Mouse (Mus musculus): Measurements from ENCODE around the gene Klhl22. TPM values are rescaled to one million over a fixed set of nuclear protein-coding genes. Genes with fewer than 3 reads are reported as not detected.
"Not testable (repeated sequence)": the region's sequence is repeated elsewhere in the genome, so short reads cannot be mapped to it uniquely, and the experiment has no call there.

The Klhl22 gene
- total and polyA plus RNA-seq, 2 experiments from 2014 or later: 80.5 to 176 TPM

GRCm38 (mm10) chr16:17724448-17724847 is 35.0 kb upstream of the Klhl22 start:
- no peak for ATAC-seq
- WGBS: 91% methylated on average over 3 of the region's 3 CpGs
- DNase-seq (ENCODE audit: low spot score): no peak

GRCm38 (mm10) chr16:17727179-17727861 is 32.1 kb upstream of the Klhl22 start:
- 12% methylated on average over 5 of the region's 5 CpGs for WGBS
- ATAC-seq: no peak
- Histone ChIP-seq H3K4me1 (ENCODE audit: insufficient read depth, low read length) (0 out of 2 replicates have a peak, but pooled peaks cover 4% of the 10 kb centered on the region), H3K9ac (replicated peaks; ENCODE audit: low read length) (no peak overlapping the region), H3K4me2 (ENCODE audit: low read depth, low read length) (peak overlapping the region; percentile 27; the same call in 1 of the 2 replicates), H3K27ac (no peak overlapping the region), H3K36me3 (ENCODE audit: insufficient read depth, low read length) (no peaks in the 10 kb centered on the region), H3K4me3 (ENCODE audit: low read length) (no peak overlapping the region), H3K9me3 (ENCODE audit: low read length) (no peaks in the 10 kb centered on the region), H3K27me3 (ENCODE audit: insufficient read depth, low read length) (no peaks in the 10 kb centered on the region)
- TF ChIP-seq CTCF (IDR thresholded peaks at IDR 0.05; ENCODE audit: low read depth): peak; percentile 64
- DNase-seq (ENCODE audit: low spot score): peak; percentile 63

More at GRCm38 (mm10) chr16:17724448-17724847, 35.0 kb upstream of the Klhl22 start:
- H3K9me3 ChIP-seq (ENCODE audit: low read length): no peaks in the 10 kb centered on the region
- H3K4me2 ChIP-seq (ENCODE audit: low read depth, low read length): no peak overlapping the region
- H3K9ac ChIP-seq (replicated peaks; ENCODE audit: low read length): no peak overlapping the region
- no peaks in the 10 kb centered on the region for H3K36me3 ChIP-seq (ENCODE audit: insufficient read depth, low read length)
- H3K4me1 ChIP-seq (ENCODE audit: insufficient read depth, low read length): peaks cover 14% of the 10 kb centered on the region
- no peaks in the 10 kb centered on the region for H3K27me3 ChIP-seq (ENCODE audit: insufficient read depth, low read length)
- no peak overlapping the region for H3K4me3 ChIP-seq (ENCODE audit: low read length)
- TF ChIP-seq CTCF (IDR thresholded peaks at IDR 0.05; ENCODE audit: low read depth): no peak
- H3K27ac ChIP-seq: no peak overlapping the region

- Histone ChIP-seq H3K27me3 (ENCODE audit: insufficient read depth, low read length) (no peaks in the 10 kb centered on the region), H3K4me2 (ENCODE audit: low read depth, low read length) (no peak overlapping the region), H3K27ac (no peak overlapping the region), H3K4me3 (ENCODE audit: low read length) (no peak overlapping the region), H3K4me1 (ENCODE audit: insufficient read depth, low read length) (0 out of 2 replicates have a peak, but pooled peaks cover 4% of the 10 kb centered on the region), H3K36me3 (ENCODE audit: insufficient read depth, low read length) (no peaks in the 10 kb centered on the region), H3K9ac (replicated peaks; ENCODE audit: low read length) (no peak overlapping the region), H3K9me3 (ENCODE audit: low read length) (no peaks in the 10 kb centered on the region)
- ATAC-seq (no peak), DNase-seq (ENCODE audit: low spot score) (no peak)
- TF ChIP-seq CTCF (IDR thresholded peaks at IDR 0.05; ENCODE audit: low read depth): peak; percentile 18; the same call in 1 of the 2 replicates
Observed at GRCm38 (mm10) chr16:17729974-17730373, 29.4 kb upstream of the Klhl22 start.

- Histone ChIP-seq H3K27me3 (ENCODE audit: insufficient read depth, low read length) (no peaks in the 10 kb centered on the region), H3K27ac (no peak overlapping the region), H3K4me1 (ENCODE audit: insufficient read depth, low read length) (0 out of 2 replicates have a peak, but pooled peaks cover 1% of the 10 kb centered on the region), H3K9me3 (ENCODE audit: low read length) (no peaks in the 10 kb centered on the region), H3K4me3 (ENCODE audit: low read length) (no peak overlapping the region), H3K36me3 (ENCODE audit: insufficient read depth, low read length) (no peaks in the 10 kb centered on the region), H3K4me2 (ENCODE audit: low read depth, low read length) (no peak overlapping the region), H3K9ac (replicated peaks; ENCODE audit: low read length) (no peak overlapping the region)
- no peak for TF ChIP-seq CTCF (IDR thresholded peaks at IDR 0.05; ENCODE audit: low read depth)
- whole genome bisulfite sequencing: 43% methylated on average over 3 of the region's 3 CpGs
- DNase-seq (ENCODE audit: low spot score) (no peak), ATAC-seq (no peak)
Observed at GRCm38 (mm10) chr16:17732021-17732420, 27.4 kb upstream of the Klhl22 start.

- DNase-seq (ENCODE audit: low spot score) (no peak), ATAC-seq (no peak)
- no peak overlapping the region for H3K4me3 ChIP-seq (ENCODE audit: low read length)
- H3K27ac ChIP-seq: no peak overlapping the region
- no peak for TF ChIP-seq CTCF (IDR thresholded peaks at IDR 0.05; ENCODE audit: low read depth)
- H3K36me3 ChIP-seq (ENCODE audit: insufficient read depth, low read length): no peaks in the 10 kb centered on the region
- no peak overlapping the region for H3K4me2 ChIP-seq (ENCODE audit: low read depth, low read length)
- no peak overlapping the region for H3K9ac ChIP-seq (replicated peaks; ENCODE audit: low read length)
- 80% methylated on average over 6 of the region's 6 CpGs for WGBS
- no peaks in the 10 kb centered on the region for H3K27me3 ChIP-seq (ENCODE audit: insufficient read depth, low read length)
- no peaks in the 10 kb centered on the region for H3K9me3 ChIP-seq (ENCODE audit: low read length)
- no peaks in the 10 kb centered on the region for H3K4me1 ChIP-seq (ENCODE audit: insufficient read depth, low read length)
Observed at GRCm38 (mm10) chr16:17732431-17732830, 27.0 kb upstream of the Klhl22 start.

- H3K27ac ChIP-seq: no peak within 1 kb of the TSS
- no peaks in the 10 kb centered on the region for H3K9me3 ChIP-seq (ENCODE audit: low read length)
- TF ChIP-seq CTCF (IDR thresholded peaks at IDR 0.05; ENCODE audit: low read depth): no peak
- H3K9ac ChIP-seq (replicated peaks; ENCODE audit: low read length): no peak within 1 kb of the TSS
- H3K36me3 ChIP-seq (ENCODE audit: insufficient read depth, low read length): no peaks in the 10 kb centered on the region
- no peak within 1 kb of the TSS for H3K4me2 ChIP-seq (ENCODE audit: low read depth, low read length)
- H3K27me3 ChIP-seq (ENCODE audit: insufficient read depth, low read length): no peaks in the 10 kb centered on the region
- 53% methylated on average over 3 of the region's 3 CpGs for WGBS
- ATAC-seq: no peak
- no peak within 1 kb of the TSS for H3K4me3 ChIP-seq (ENCODE audit: low read length)
- DNase-seq (ENCODE audit: low spot score): no peak
- H3K4me1 ChIP-seq (ENCODE audit: insufficient read depth, low read length): no peaks in the 10 kb centered on the region
Observed at GRCm38 (mm10) chr16:17732841-17733340, 26.5 kb upstream of the Klhl22 start, which contains the start of gene Med15. TSS of gene Med15 (minus strand) at chr16:17732891.

GRCm38 (mm10) chr16:17733646-17734045 is 25.8 kb upstream of the Klhl22 start:
- Histone ChIP-seq H3K27ac (no peak overlapping the region), H3K27me3 (ENCODE audit: insufficient read depth, low read length) (no peaks in the 10 kb centered on the region), H3K36me3 (ENCODE audit: insufficient read depth, low read length) (no peaks in the 10 kb centered on the region), H3K9me3 (ENCODE audit: low read length) (no peaks in the 10 kb centered on the region), H3K4me2 (ENCODE audit: low read depth, low read length) (no peak overlapping the region), H3K4me1 (ENCODE audit: insufficient read depth, low read length) (no peaks in the 10 kb centered on the region), H3K9ac (replicated peaks; ENCODE audit: low read length) (no peak overlapping the region), H3K4me3 (ENCODE audit: low read length) (no peak overlapping the region)
- 61% methylated on average over 2 of the region's 2 CpGs for WGBS
- no peak for TF ChIP-seq CTCF (IDR thresholded peaks at IDR 0.05; ENCODE audit: low read depth)
- ATAC-seq (no peak), DNase-seq (ENCODE audit: low spot score) (no peak)

GRCm38 (mm10) chr16:17734872-17735271 is 24.5 kb upstream of the Klhl22 start:
- H3K9ac ChIP-seq (replicated peaks; ENCODE audit: low read length); H3K27ac ChIP-seq; H3K9me3 ChIP-seq (ENCODE audit: low read length); H3K4me3 ChIP-seq (ENCODE audit: low read length); H3K36me3 ChIP-seq (ENCODE audit: insufficient read depth, low read length); DNase-seq (ENCODE audit: low spot score); H3K4me2 ChIP-seq (ENCODE audit: low read depth, low read length); ATAC-seq; H3K4me1 ChIP-seq (ENCODE audit: insufficient read depth, low read length); H3K27me3 ChIP-seq (ENCODE audit: insufficient read depth, low read length): not testable (repeated sequence)
- 90% methylated on average over 6 of the region's 6 CpGs for whole genome bisulfite sequencing
